Mouse (Mus musculus): ENCODE results near the gene Ank. TPM values are rescaled to one million over a fixed set of nuclear protein-coding genes. Genes with fewer than 3 reads are reported as not detected.
A peak's percentile ranks its signal among the peaks of the same experiment; 100 is the strongest.

Ank gene
- polyA plus RNA-seq, 1 experiment: 231 TPM

- Histone ChIP-seq H3K4me3 (ENCODE audit: insufficient read depth, low read length) (no peak overlapping the region), H3K27ac (ENCODE audit: insufficient read depth, low read length) (no peak overlapping the region), H3K4me1 (ENCODE audit: control insufficient read depth, insufficient read depth, low read length) (peaks cover 7% of the 10 kb centered on the region)
- TF ChIP-seq CTCF (IDR thresholded peaks at IDR 0.05; ENCODE audit: extremely low read depth, insufficient read depth, low read length): no peak
- no peak for TF ChIP-seq POLR2A (IDR thresholded peaks at IDR 0.05; ENCODE audit: extremely low read depth, insufficient read depth, low read length)
Observed at GRCm38 (mm10) chr15:27575932-27576331, 109.5 kb downstream of the Ank start.

DNA sequence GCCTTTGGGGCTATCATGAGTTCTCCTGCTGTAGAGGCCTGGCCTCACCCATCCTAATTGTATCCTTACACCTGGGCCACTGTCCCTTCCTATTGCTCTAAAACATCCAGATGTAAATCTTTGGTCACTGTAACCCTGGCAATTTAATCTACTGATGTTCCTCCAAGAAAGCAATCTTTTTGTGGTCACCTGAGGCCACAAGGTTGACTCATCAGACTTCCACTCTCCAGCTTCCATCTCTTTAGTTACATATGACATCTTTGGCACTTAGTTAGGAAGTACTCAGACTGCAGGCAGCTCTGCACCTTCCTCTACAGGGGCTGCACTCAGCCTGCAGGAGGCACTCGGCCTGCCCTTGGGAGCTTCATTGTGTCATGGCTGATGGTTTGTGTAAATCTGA is 110.4 kb downstream of the Ank start:
- TF ChIP-seq CTCF (IDR thresholded peaks at IDR 0.05; ENCODE audit: extremely low read depth, insufficient read depth, low read length) (no peak), POLR2A (IDR thresholded peaks at IDR 0.05; ENCODE audit: extremely low read depth, insufficient read depth, low read length) (no peak)
- Histone ChIP-seq H3K27ac (ENCODE audit: insufficient read depth, low read length) (no peak overlapping the region), H3K4me3 (ENCODE audit: insufficient read depth, low read length) (no peak overlapping the region)

DNA sequence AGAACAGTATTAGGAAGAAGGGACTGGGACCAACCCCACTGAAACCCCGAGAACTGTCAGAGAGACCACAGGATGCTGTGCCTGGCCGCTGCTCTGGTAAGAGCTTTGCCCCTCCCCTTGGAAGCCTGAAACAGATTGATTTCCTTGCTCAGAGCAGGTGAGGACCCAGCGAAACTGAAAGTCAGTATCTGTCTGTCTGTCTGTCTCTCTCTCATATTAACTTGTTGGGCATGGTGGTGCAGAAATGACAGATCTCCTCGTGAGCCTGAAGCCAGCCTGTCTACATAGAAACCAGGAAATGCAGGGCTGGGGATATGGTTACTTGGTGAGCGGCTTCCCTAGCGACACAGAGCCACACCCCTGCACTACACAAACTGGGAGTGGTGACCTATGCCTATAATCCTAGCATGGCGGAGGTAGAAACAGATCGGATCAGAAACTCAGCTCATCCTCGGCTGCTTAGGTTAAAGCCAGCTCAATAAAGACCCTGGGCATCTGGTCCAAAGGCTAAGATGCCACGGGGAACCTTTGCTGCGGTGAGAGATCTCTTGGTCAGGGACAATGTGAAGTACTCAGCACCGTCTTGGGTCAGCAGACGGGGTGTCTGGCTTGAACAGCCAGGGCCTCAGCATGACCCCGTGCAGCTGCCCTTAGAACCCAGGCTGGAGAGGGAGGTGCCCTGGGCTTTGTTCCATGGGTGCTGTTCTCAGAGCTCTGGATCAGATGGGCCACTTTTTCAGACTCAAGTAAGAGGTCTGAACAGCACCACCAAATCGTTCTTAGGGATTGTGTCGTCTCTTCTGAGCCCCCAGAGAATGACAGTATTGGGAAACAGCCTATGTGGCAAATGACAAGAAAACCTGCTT is 111.7 kb downstream of the Ank start:
- Histone ChIP-seq H3K4me1 (ENCODE audit: control insufficient read depth, insufficient read depth, low read length) (peaks cover 7% of the 10 kb centered on the region), H3K27ac (ENCODE audit: insufficient read depth, low read length) (0 out of 2 replicates have a peak overlapping the region, but pooled peaks have one; percentile 29), H3K4me3 (ENCODE audit: insufficient read depth, low read length) (no peak overlapping the region)
- TF ChIP-seq POLR2A (IDR thresholded peaks at IDR 0.05; ENCODE audit: extremely low read depth, insufficient read depth, low read length): no peak
- no peak for TF ChIP-seq CTCF (IDR thresholded peaks at IDR 0.05; ENCODE audit: extremely low read depth, insufficient read depth, low read length)

More for the DNA sequence above, 110.4 kb downstream of the Ank start:
- H3K4me1 ChIP-seq (ENCODE audit: control insufficient read depth, insufficient read depth, low read length): peaks cover 7% of the 10 kb centered on the region

GRCm38 (mm10) chr15:27578918-27579317 is 112.4 kb downstream of the Ank start:
- H3K27ac ChIP-seq (ENCODE audit: insufficient read depth, low read length): 0 out of 2 replicates have a peak overlapping the region, but pooled peaks have one; percentile 29
- H3K4me3 ChIP-seq (ENCODE audit: insufficient read depth, low read length): no peak overlapping the region
- peaks cover 10% of the 10 kb centered on the region for H3K4me1 ChIP-seq (ENCODE audit: control insufficient read depth, insufficient read depth, low read length)
- no peak for TF ChIP-seq CTCF (IDR thresholded peaks at IDR 0.05; ENCODE audit: extremely low read depth, insufficient read depth, low read length)
- TF ChIP-seq POLR2A (IDR thresholded peaks at IDR 0.05; ENCODE audit: extremely low read depth, insufficient read depth, low read length): no peak

GRCm38 (mm10) chr15:27579853-27580252 is 113.4 kb downstream of the Ank start:
- Histone ChIP-seq H3K27ac (ENCODE audit: insufficient read depth, low read length) (no peak overlapping the region), H3K4me3 (ENCODE audit: insufficient read depth, low read length) (no peak overlapping the region), H3K4me1 (ENCODE audit: control insufficient read depth, insufficient read depth, low read length) (peaks cover 7% of the 10 kb centered on the region)
- no peak for TF ChIP-seq CTCF (IDR thresholded peaks at IDR 0.05; ENCODE audit: extremely low read depth, insufficient read depth, low read length)
- no peak for TF ChIP-seq POLR2A (IDR thresholded peaks at IDR 0.05; ENCODE audit: extremely low read depth, insufficient read depth, low read length)

DNA sequence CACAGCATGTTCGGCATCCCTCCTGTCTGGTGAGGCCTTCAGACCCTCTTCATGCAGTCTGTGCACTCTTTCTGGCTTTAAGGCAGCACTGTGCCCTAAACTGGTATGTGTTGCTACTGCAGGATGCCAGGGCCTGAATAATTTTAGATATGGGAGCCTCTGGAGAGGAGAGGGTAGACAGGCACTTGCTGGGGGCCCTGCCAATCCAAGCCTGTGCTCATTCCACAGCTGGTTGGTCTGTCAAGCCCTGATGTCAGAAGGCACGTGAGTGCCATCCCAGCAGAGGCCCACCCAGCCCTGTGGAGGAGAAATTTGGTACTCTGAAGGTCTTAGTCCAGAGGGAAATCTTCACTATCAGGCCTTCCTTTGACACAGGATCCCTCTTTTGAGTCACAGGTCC is 114.3 kb downstream of the Ank start:
- peak overlapping the region; percentile 58 for H3K27ac ChIP-seq (ENCODE audit: insufficient read depth, low read length)
- H3K4me1 ChIP-seq (ENCODE audit: control insufficient read depth, insufficient read depth, low read length): peaks cover 5% of the 10 kb centered on the region; the same call in 1 of the 2 replicates
- no peak overlapping the region for H3K4me3 ChIP-seq (ENCODE audit: insufficient read depth, low read length)
- TF ChIP-seq CTCF (IDR thresholded peaks at IDR 0.05; ENCODE audit: extremely low read depth, insufficient read depth, low read length) (no peak), POLR2A (IDR thresholded peaks at IDR 0.05; ENCODE audit: extremely low read depth, insufficient read depth, low read length) (no peak)

DNA sequence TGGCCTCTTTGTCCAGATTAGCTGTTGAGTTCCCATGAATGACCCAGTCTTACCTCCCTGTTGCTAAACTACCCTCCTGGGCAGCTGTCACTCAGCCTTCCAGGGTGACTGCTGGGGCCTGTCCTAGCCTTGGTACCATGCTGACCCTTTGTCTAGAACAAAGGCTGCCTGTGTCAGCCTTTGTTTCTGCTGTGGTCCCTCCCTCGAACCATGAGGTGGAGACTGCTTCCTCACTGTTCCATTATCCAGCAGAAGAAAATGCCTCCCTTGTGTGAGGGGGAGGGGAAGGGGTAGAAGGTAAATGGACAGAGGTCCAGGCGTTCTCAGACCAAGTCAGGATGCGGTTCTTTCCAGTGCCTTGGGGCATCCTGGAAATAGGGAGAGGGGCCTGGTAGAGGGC is 115.2 kb downstream of the Ank start:
- H3K4me1 ChIP-seq (ENCODE audit: control insufficient read depth, insufficient read depth, low read length): peaks cover 2% of the 10 kb centered on the region; the same call in 1 of the 2 replicates
- H3K27ac ChIP-seq (ENCODE audit: insufficient read depth, low read length): peak overlapping the region; percentile 58
- H3K4me3 ChIP-seq (ENCODE audit: insufficient read depth, low read length): no peak overlapping the region
- TF ChIP-seq CTCF (IDR thresholded peaks at IDR 0.05; ENCODE audit: extremely low read depth, insufficient read depth, low read length): no peak
- no peak for TF ChIP-seq POLR2A (IDR thresholded peaks at IDR 0.05; ENCODE audit: extremely low read depth, insufficient read depth, low read length)

DNA sequence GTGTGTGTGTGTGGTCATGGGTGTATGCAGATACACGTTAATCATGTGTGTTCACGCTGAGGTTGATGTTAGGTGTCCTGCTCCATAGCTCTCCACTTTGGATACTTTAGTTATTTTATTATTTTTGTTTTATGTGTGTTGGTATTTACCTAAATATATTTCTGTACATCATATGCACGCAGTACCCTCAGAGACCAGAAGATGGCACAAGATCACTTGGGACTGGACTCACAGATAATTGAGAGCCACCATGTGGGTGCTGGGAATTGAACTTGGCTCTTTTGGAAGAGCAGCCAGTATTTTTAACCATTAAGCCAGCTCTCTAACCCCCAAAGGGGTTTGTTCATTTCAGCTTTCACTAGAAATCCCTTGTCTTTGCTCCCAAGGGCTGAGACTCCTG is 116.0 kb downstream of the Ank start:
- Histone ChIP-seq H3K4me1 (ENCODE audit: control insufficient read depth, insufficient read depth, low read length) (peaks cover 2% of the 10 kb centered on the region; the same call in 1 of the 2 replicates), H3K4me3 (ENCODE audit: insufficient read depth, low read length) (no peak overlapping the region), H3K27ac (ENCODE audit: insufficient read depth, low read length) (peak overlapping the region; percentile 67)
- TF ChIP-seq CTCF (IDR thresholded peaks at IDR 0.05; ENCODE audit: extremely low read depth, insufficient read depth, low read length) (0 out of 2 replicates have a peak, but pooled peaks have one; percentile 6), POLR2A (IDR thresholded peaks at IDR 0.05; ENCODE audit: extremely low read depth, insufficient read depth, low read length) (no peak)

DNA sequence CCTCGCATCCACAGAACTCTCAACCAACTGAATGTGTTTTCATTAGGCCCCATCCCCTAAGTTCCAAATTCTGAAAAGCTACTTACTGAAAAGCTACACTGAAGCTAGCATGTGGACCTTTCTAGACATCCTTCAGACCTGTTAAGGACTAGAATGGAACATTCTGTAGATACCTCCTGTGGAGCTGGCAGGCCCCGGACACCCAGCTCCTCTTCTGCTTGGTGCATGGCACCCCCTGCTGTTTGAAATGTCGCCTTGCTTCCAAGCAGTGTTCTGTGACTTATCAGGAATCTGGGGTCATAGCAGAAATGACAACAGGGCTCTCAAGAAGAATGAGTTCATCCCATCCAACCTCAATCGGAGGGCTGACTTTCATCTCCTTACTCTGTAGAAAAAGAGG is 116.6 kb downstream of the Ank start:
- TF ChIP-seq POLR2A (IDR thresholded peaks at IDR 0.05; ENCODE audit: extremely low read depth, insufficient read depth, low read length): no peak
- peak; percentile 59 for TF ChIP-seq CTCF (IDR thresholded peaks at IDR 0.05; ENCODE audit: extremely low read depth, insufficient read depth, low read length)
- Histone ChIP-seq H3K27ac (ENCODE audit: insufficient read depth, low read length) (no peak overlapping the region), H3K4me1 (ENCODE audit: control insufficient read depth, insufficient read depth, low read length) (peaks cover 2% of the 10 kb centered on the region; the same call in 1 of the 2 replicates), H3K4me3 (ENCODE audit: insufficient read depth, low read length) (no peak overlapping the region)

- TF ChIP-seq POLR2A (IDR thresholded peaks at IDR 0.05; ENCODE audit: extremely low read depth, insufficient read depth, low read length): no peak
- no peak for TF ChIP-seq CTCF (IDR thresholded peaks at IDR 0.05; ENCODE audit: extremely low read depth, insufficient read depth, low read length)
- peaks cover 6% of the 10 kb centered on the region; the same call in 1 of the 2 replicates for H3K4me1 ChIP-seq (ENCODE audit: control insufficient read depth, insufficient read depth, low read length)
- no peak overlapping the region for H3K27ac ChIP-seq (ENCODE audit: insufficient read depth, low read length)
- H3K4me3 ChIP-seq (ENCODE audit: insufficient read depth, low read length): no peak overlapping the region
Observed at GRCm38 (mm10) chr15:27583620-27584019, 117.1 kb downstream of the Ank start.

Data from cortical plate, adult 2 months (tissue).